Comparison of ENCODE assay signal across 8 mouse cellular contexts in genomic region chr2:181287338-181287957, GRCm38 (mm10). TPM values are rescaled to one million over a fixed set of nuclear protein-coding genes. Genes with fewer than 3 reads are reported as not detected.
DNase-seq lines count a peak whose midpoint lies in the region; ATAC-seq and TF ChIP-seq lines count a peak whose summit lies in the region.

No protein-coding gene starts in this region.

- peak overlapping the region; percentile 78 for H3K4me3 ChIP-seq in heart, adult 2 months
- H3K4me3 ChIP-seq in kidney, postnatal 0 days (replicated peaks; ENCODE audit: low read depth, low read length): peak overlapping the region; percentile 63
- peak overlapping the region; percentile 69 to 96 for H3K4me3 ChIP-seq in liver, embryonic 14.5 days (ENCODE audit: insufficient read depth in 1 of 2, low read depth in 2 of 2, low read length in 2 of 2)
- H3K4me3 ChIP-seq in stomach, embryonic 15.5 days (replicated peaks): peak overlapping the region; percentile 74

- peaks cover 11% of the 10 kb centered on the region for H3K4me1 ChIP-seq in heart, adult 2 months (ENCODE audit: control insufficient read depth, insufficient read depth, low read length)
- peaks cover 7% of the 10 kb centered on the region; the same call in 1 of the 2 replicates for H3K4me1 ChIP-seq in kidney, postnatal 0 days (replicated peaks; ENCODE audit: insufficient read depth, low read length)
- H3K4me1 ChIP-seq in liver, embryonic 14.5 days (replicated peaks; ENCODE audit: control insufficient read depth in 2 of 2, insufficient read depth in 2 of 2, low read length in 1 of 2): peaks cover 17 to 27% of the 10 kb centered on the region in 2 experiments
- peaks cover 2% of the 10 kb centered on the region; the same call in 1 of the 2 replicates for H3K4me1 ChIP-seq in stomach, embryonic 15.5 days

- intact Hi-C loops in heart, adult 2 months (cut with DNase I): loop anchor here (1.0 kb wide), 2 partner anchors 15 to 100 kb away; partner anchors contain the start of gene Ppdpf

- WGBS in heart, adult 2 months: 2% methylated on average over 47 of the region's 71 CpGs
- 2% methylated on average over 37 of the region's 71 CpGs for WGBS in kidney, postnatal 0 days
- 1% methylated on average over 56 of the region's 71 CpGs for WGBS in liver, embryonic 14.5 days (ENCODE audit: insufficient replicate concordance)
- under 1% methylated on average over 43 of the region's 71 CpGs for WGBS in stomach, embryonic 15.5 days

- ATAC-seq in kidney, postnatal 0 days (replicated peaks; ENCODE audit: low FRiP score, low read depth): peak; percentile 89
- ATAC-seq in liver, embryonic 14.5 days (ENCODE audit: insufficient read depth): peak; percentile 86
- ATAC-seq in stomach, embryonic 15.5 days (ENCODE audit: insufficient read depth, low FRiP score, low read depth): peak; percentile 79

- no peak for TF ChIP-seq CTCF in heart, adult 2 months (IDR thresholded peaks at IDR 0.05)
- TF ChIP-seq CTCF in kidney, postnatal 0 days (IDR thresholded peaks at IDR 0.05; ENCODE audit: low read depth): no peak
- TF ChIP-seq CTCF in liver, embryonic 14.5 days (IDR thresholded peaks at IDR 0.05; ENCODE audit: low read depth): no peak

- no peaks in the 10 kb centered on the region for H3K27me3 ChIP-seq in heart, adult 2 months (ENCODE audit: control insufficient read depth, insufficient read depth, low read length)
- no peaks in the 10 kb centered on the region for H3K27me3 ChIP-seq in kidney, postnatal 0 days (ENCODE audit: insufficient read depth, low read length)
- no peaks in the 10 kb centered on the region for H3K27me3 ChIP-seq in liver, embryonic 14.5 days (ENCODE audit: control insufficient read depth, insufficient read depth, low read length)
- H3K27me3 ChIP-seq in stomach, embryonic 15.5 days (replicated peaks): no peaks in the 10 kb centered on the region

- no peak for TF ChIP-seq EP300 in heart, adult 2 months (IDR thresholded peaks at IDR 0.05; ENCODE audit: insufficient read depth, low read depth, low read length)
- TF ChIP-seq EP300 in liver, embryonic 14.5 days (IDR thresholded peaks at IDR 0.05; ENCODE audit: low read depth): no peak

- DNase-seq in 3134 (ENCODE audit: extremely low read depth, insufficient read length, low spot score): peak; percentile 84
- DNase-seq in adrenal gland, adult 2 months: peak; percentile 90
- DNase-seq in embryo, embryonic 9.5 days (ENCODE audit: extremely low spot score): peak; percentile 90
- DNase-seq in heart, adult 2 months: peak; percentile 90 to 91
- peak; percentile 84 for DNase-seq in kidney, postnatal 0 days (ENCODE audit: low spot score)
- peak; percentile 50 to 57 (median 52) for DNase-seq in liver, embryonic 14.5 days (ENCODE audit: low read depth in 3 of 3, low spot score in 3 of 3)
- peak; percentile 89 for DNase-seq in neural tube, embryonic 10.5 days (ENCODE audit: extremely low spot score, low spot score)

- H3K4me2 ChIP-seq in kidney, postnatal 0 days (ENCODE audit: low read length): peak overlapping the region; percentile 67
- H3K4me2 ChIP-seq in liver, embryonic 14.5 days (ENCODE audit: low read depth): peak overlapping the region; percentile 91
- peak overlapping the region; percentile 60 for H3K4me2 ChIP-seq in stomach, embryonic 15.5 days

- peak overlapping the region; percentile 98 for H3K9ac ChIP-seq in heart, adult 2 months (ENCODE audit: low read depth, low read length)
- peak overlapping the region; percentile 80 for H3K9ac ChIP-seq in kidney, postnatal 0 days (ENCODE audit: low read depth, low read length)
- H3K9ac ChIP-seq in liver, embryonic 14.5 days (replicated peaks): peak overlapping the region; percentile 96
- H3K9ac ChIP-seq in stomach, embryonic 15.5 days: peak overlapping the region; percentile 74

- peaks cover 13% of the 10 kb centered on the region for H3K36me3 ChIP-seq in heart, adult 2 months (ENCODE audit: control insufficient read depth, insufficient read depth, low read length)
- H3K36me3 ChIP-seq in kidney, postnatal 0 days (ENCODE audit: insufficient read depth, low read length): no peaks in the 10 kb centered on the region
- peaks cover 5% of the 10 kb centered on the region for H3K36me3 ChIP-seq in liver, embryonic 14.5 days (replicated peaks; ENCODE audit: control insufficient read depth, insufficient read depth, low read depth)
- H3K36me3 ChIP-seq in stomach, embryonic 15.5 days: 0 out of 2 replicates have a peak, but pooled peaks cover 5% of the 10 kb centered on the region

- no peaks in the 10 kb centered on the region for H3K9me3 ChIP-seq in kidney, postnatal 0 days (replicated peaks; ENCODE audit: low read length)
- H3K9me3 ChIP-seq in liver, embryonic 14.5 days (ENCODE audit: control insufficient read depth, low read length): no peaks in the 10 kb centered on the region
- H3K9me3 ChIP-seq in stomach, embryonic 15.5 days: no peaks in the 10 kb centered on the region

- peak overlapping the region; percentile 97 for H3K27ac ChIP-seq in heart, adult 2 months
- peak overlapping the region; percentile 90 for H3K27ac ChIP-seq in kidney, postnatal 0 days
- peak overlapping the region; percentile 87 for H3K27ac ChIP-seq in liver, embryonic 14.5 days
- H3K27ac ChIP-seq in stomach, embryonic 15.5 days: peak overlapping the region; percentile 94

- H3K79me2 ChIP-seq in heart, adult 2 months (replicated peaks; ENCODE audit: control insufficient read depth, insufficient read depth, low read length): peaks cover 9% of the 10 kb centered on the region

- peak; percentile 86 for TF ChIP-seq POLR2A in heart, adult 2 months (IDR thresholded peaks at IDR 0.05; ENCODE audit: insufficient read depth, low read depth, low read length)

RNA-seq across cellular contexts. Expression of gene Gmeb2, which starts 0.4 kb away (rescaled TPM):
- total RNA-seq in adrenal gland, adult 2 months (2021): 10 to 100 TPM; 15.4 to 15.5 TPM
- polyA plus RNA-seq in adrenal gland, adult 2 months (2012; rRNA removed): 21.8 and 28.4 TPM in 2 replicates
- 10 to 100 TPM in 1 of 2 experiments, 1 to 10 TPM in 1; 8.5 to 10.2 TPM for total RNA-seq in heart, adult 2 months (2021)
- polyA plus RNA-seq in heart, adult 2 months (2012; rRNA removed): 9.4 and 12.7 TPM in 2 replicates
- 8.1 and 9.8 TPM in 2 replicates for polyA plus RNA-seq in kidney, postnatal 0 days (2015; fragmentation: Nextera tagmentation; extraction: Ambion mirVana)
- 11.0 and 12.2 TPM in 2 replicates for polyA plus RNA-seq in liver, embryonic 14.5 days (2012; rRNA removed)
- 7.6 and 10.3 TPM in 2 replicates for polyA plus RNA-seq in liver, embryonic 14.5 days (2014; fragmentation: Nextera tagmentation; extraction: Ambion mirVana)
- polyA plus RNA-seq in stomach, embryonic 15.5 days (2015; fragmentation: Nextera tagmentation; extraction: Ambion mirVana): 12.2 and 13.2 TPM in 2 replicates

RNA-seq across cellular contexts. Expression of gene Stmn3, which starts 26.9 kb away (rescaled TPM):
- total RNA-seq in adrenal gland, adult 2 months (2021): 10 to 100 TPM in 1 of 2 experiments, 1 to 10 TPM in 1; 9.6 to 19.8 TPM
- 8.8 and 17.3 TPM in 2 replicates for polyA plus RNA-seq in adrenal gland, adult 2 months (2012; rRNA removed)
- under 1 TPM; 0.29 to 0.32 TPM for total RNA-seq in heart, adult 2 months (2021)
- polyA plus RNA-seq in heart, adult 2 months (2012; rRNA removed): 0.37 and 1.6 TPM in 2 replicates
- polyA plus RNA-seq in kidney, postnatal 0 days (2015; fragmentation: Nextera tagmentation; extraction: Ambion mirVana): 0.24 and 0.66 TPM in 2 replicates
- 0.06 and 1.0 TPM in 2 replicates for polyA plus RNA-seq in liver, embryonic 14.5 days (2012; rRNA removed)
- 0.09 TPM in 1 of 2 replicates, not detected in the other for polyA plus RNA-seq in liver, embryonic 14.5 days (2014; fragmentation: Nextera tagmentation; extraction: Ambion mirVana)
- 37.6 and 39.0 TPM in 2 replicates for polyA plus RNA-seq in stomach, embryonic 15.5 days (2015; fragmentation: Nextera tagmentation; extraction: Ambion mirVana)

RNA-seq across cellular contexts. Expression of gene Rtel1, which starts 32.1 kb away (rescaled TPM):
- 10 to 100 TPM; 24.5 to 27.8 TPM for total RNA-seq in adrenal gland, adult 2 months (2021)
- 23.2 and 24.2 TPM in 2 replicates for polyA plus RNA-seq in adrenal gland, adult 2 months (2012; rRNA removed)
- total RNA-seq in heart, adult 2 months (2021): 10 to 100 TPM in 1 of 2 experiments, 1 to 10 TPM in 1; 8.3 to 10.6 TPM
- polyA plus RNA-seq in heart, adult 2 months (2012; rRNA removed): 21.9 and 29.6 TPM in 2 replicates
- 16.8 and 24.2 TPM in 2 replicates for polyA plus RNA-seq in kidney, postnatal 0 days (2015; fragmentation: Nextera tagmentation; extraction: Ambion mirVana)
- 39.1 and 40.3 TPM in 2 replicates for polyA plus RNA-seq in liver, embryonic 14.5 days (2012; rRNA removed)
- polyA plus RNA-seq in liver, embryonic 14.5 days (2014; fragmentation: Nextera tagmentation; extraction: Ambion mirVana): 26.2 and 29.3 TPM in 2 replicates
- 35.4 and 39.2 TPM in 2 replicates for polyA plus RNA-seq in stomach, embryonic 15.5 days (2015; fragmentation: Nextera tagmentation; extraction: Ambion mirVana)

RNA-seq across cellular contexts. Expression of gene Helz2, which starts 45.6 kb away (rescaled TPM):
- total RNA-seq in adrenal gland, adult 2 months (2021): 10 to 100 TPM; 15.3 to 25.0 TPM
- 29.6 and 33.1 TPM in 2 replicates for polyA plus RNA-seq in adrenal gland, adult 2 months (2012; rRNA removed)
- total RNA-seq in heart, adult 2 months (2021): 10 to 100 TPM in 1 of 2 experiments, 1 to 10 TPM in 1; 9.2 to 11.2 TPM
- polyA plus RNA-seq in heart, adult 2 months (2012; rRNA removed): 14.1 and 19.4 TPM in 2 replicates
- 1.4 and 1.5 TPM in 2 replicates for polyA plus RNA-seq in kidney, postnatal 0 days (2015; fragmentation: Nextera tagmentation; extraction: Ambion mirVana)
- 4.2 and 4.6 TPM in 2 replicates for polyA plus RNA-seq in liver, embryonic 14.5 days (2012; rRNA removed)
- polyA plus RNA-seq in liver, embryonic 14.5 days (2014; fragmentation: Nextera tagmentation; extraction: Ambion mirVana): 1.6 and 2.0 TPM in 2 replicates
- 2.1 and 2.3 TPM in 2 replicates for polyA plus RNA-seq in stomach, embryonic 15.5 days (2015; fragmentation: Nextera tagmentation; extraction: Ambion mirVana)

Comparison
In these comparisons a context has a peak if more than half of its experiments do, and no peak if none do; other contexts are left out.
1. Peak in every context shown above with its lines: DNase-seq, ATAC-seq, H3K4me3 ChIP-seq and H3K27ac ChIP-seq.